Mouse (Mus musculus): Measurements from ENCODE around the gene Clip2. TPM values are rescaled to one million over a fixed set of nuclear protein-coding genes. Genes with fewer than 3 reads are reported as not detected.
A peak's percentile ranks its signal among the peaks of the same experiment; 100 is the strongest.

The Clip2 gene
- total and polyA plus RNA-seq, 3 experiments: 3.5 to 7.4 TPM; not detected in 1

DNA sequence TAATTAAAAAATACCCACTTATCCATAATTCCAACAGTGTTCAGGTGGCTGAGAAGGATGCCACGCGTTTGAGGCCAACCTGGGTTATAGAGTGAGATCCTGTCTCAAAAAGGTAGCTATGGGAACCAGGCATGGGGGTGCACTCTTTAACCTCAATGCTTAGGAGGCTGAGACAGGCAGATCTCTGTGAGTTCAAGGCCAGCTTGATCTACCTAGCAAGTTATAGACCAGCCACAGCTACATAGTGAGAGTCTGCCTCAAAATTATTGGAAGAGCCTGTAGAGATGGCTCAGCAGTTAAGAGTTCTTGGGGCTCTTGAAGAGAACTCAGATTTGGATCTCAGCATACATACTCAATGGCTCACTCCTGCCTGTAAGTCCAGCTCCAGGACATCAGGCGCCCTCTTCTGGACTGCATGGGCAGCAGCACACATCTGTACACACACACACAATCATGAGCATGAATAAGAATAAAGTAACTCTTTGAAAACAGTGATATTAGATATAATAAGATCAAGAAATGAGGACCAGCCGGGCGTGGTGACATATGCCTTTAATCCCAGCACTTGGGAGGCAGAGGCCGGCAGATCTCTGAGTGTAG, 77.1 kb downstream of the Clip2 start:
- Histone ChIP-seq H3K27ac (ENCODE audit: control insufficient read depth, low read depth, low read length) (no peak overlapping the region), H3K9me3 (replicated peaks; ENCODE audit: insufficient read depth, low read length) (no peaks in the 10 kb centered on the region), H3K4me1 (ENCODE audit: control insufficient read depth in 1 of 2, insufficient read depth in 2 of 2, low read length in 2 of 2) (no peaks in the 10 kb centered on the region), H3K4me3 (ENCODE audit: control insufficient read depth in 1 of 2, insufficient read depth in 1 of 2, low read depth in 2 of 2, low read length in 2 of 2) (no peak overlapping the region), H3K79me2 (ENCODE audit: control insufficient read depth, insufficient read depth, low read length, poor library complexity) (no peaks in the 10 kb centered on the region), H3K36me3 (ENCODE audit: control insufficient read depth in 1 of 2, insufficient read depth in 2 of 2, low read length in 2 of 2) (no peaks in the 10 kb centered on the region), H3K9ac (ENCODE audit: control insufficient read depth, low read depth, low read length, poor library complexity, severe bottlenecking) (no peak overlapping the region), H3K27me3 (ENCODE audit: control insufficient read depth in 1 of 2, insufficient read depth in 2 of 2, low read length in 2 of 2) (no peaks in the 10 kb centered on the region; a peak in 1 of 4 replicates)
- TF ChIP-seq USF1 (IDR thresholded peaks at IDR 0.05; ENCODE audit: low read depth, low read length): no peak
- no peak for TF ChIP-seq CHD1 (IDR thresholded peaks at IDR 0.05; ENCODE audit: low read depth, low read length)
- peak; percentile 40 for TF ChIP-seq SMC3 (IDR thresholded peaks at IDR 0.05; ENCODE audit: low read depth, low read length)
- no peak for TF ChIP-seq BHLHE40 (IDR thresholded peaks at IDR 0.05; ENCODE audit: borderline replicate concordance, low read depth, low read length)
- peak; percentile 26 to 56 (median 52); a peak in 5 of 6 replicates for TF ChIP-seq CTCF (IDR thresholded peaks at IDR 0.05 in 2 of 3, conservative IDR thresholded peaks at IDR 0.05 in 1 of 3; ENCODE audit: control insufficient read depth in 1 of 3, insufficient read depth in 1 of 3, low read depth in 2 of 3, low read length in 3 of 3, poor library complexity in 1 of 3, severe bottlenecking in 1 of 3)
- no peak for TF ChIP-seq MYC (IDR thresholded peaks at IDR 0.05; ENCODE audit: low read depth, low read length)
- TF ChIP-seq RAD21 (IDR thresholded peaks at IDR 0.05; ENCODE audit: low read depth, low read length): peak; percentile 31
- no peak for TF ChIP-seq MEF2A (IDR thresholded peaks at IDR 0.05; ENCODE audit: extremely low read depth, insufficient replicate concordance, low read depth, low read length, poor library complexity, severe bottlenecking)
- DNase-seq (ENCODE audit: low read depth, low spot score): no peak

DNA sequence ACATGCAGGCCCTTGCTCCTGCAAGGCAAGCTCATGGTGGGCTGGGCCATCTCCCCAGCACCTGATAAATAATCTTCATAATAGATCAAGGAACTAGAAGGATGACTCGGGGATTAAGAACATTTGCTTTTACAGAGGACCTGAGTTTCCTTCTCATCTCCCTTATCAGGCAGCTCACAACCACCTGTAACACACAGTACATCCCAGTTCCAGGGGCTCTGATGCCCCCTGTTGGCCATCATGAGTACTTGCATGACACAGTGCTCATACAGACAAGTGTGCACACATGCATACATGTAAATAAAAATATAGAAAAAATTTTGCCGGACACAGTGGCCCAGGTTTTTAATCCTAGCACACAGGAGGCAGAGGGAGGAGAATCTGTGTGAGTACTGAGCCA, 78.3 kb downstream of the Clip2 start:
- no peaks in the 10 kb centered on the region for H3K9me3 ChIP-seq (replicated peaks; ENCODE audit: insufficient read depth, low read length)
- no peaks in the 10 kb centered on the region for H3K36me3 ChIP-seq (ENCODE audit: control insufficient read depth in 1 of 2, insufficient read depth in 2 of 2, low read length in 2 of 2)
- DNase-seq (ENCODE audit: low read depth, low spot score): peak; percentile 72
- no peaks in the 10 kb centered on the region for H3K4me1 ChIP-seq (ENCODE audit: control insufficient read depth in 1 of 2, insufficient read depth in 2 of 2, low read length in 2 of 2)
- no peak for TF ChIP-seq NRF1 (IDR thresholded peaks at IDR 0.05; ENCODE audit: insufficient read depth, low read depth, low read length, poor library complexity, severe bottlenecking)
- no peak for TF ChIP-seq TBP (IDR thresholded peaks at IDR 0.05; ENCODE audit: low read depth, low read length)
- 0 out of 2 replicates have a peak, but pooled peaks have one; percentile 14 for TF ChIP-seq SIN3A (IDR thresholded peaks at IDR 0.05; ENCODE audit: low read length)
- TF ChIP-seq MAFK (IDR thresholded peaks at IDR 0.05; ENCODE audit: borderline replicate concordance, low read depth, low read length): no peak
- TF ChIP-seq ZC3H11A (IDR thresholded peaks at IDR 0.05; ENCODE audit: low read depth, low read length): peak; percentile 62
- no peak for TF ChIP-seq ZNF384 (IDR thresholded peaks at IDR 0.05; ENCODE audit: low read depth, low read length)
- TF ChIP-seq MAZ (IDR thresholded peaks at IDR 0.05; ENCODE audit: low read depth, low read length): no peak
- no peak for TF ChIP-seq ZMIZ1 (IDR thresholded peaks at IDR 0.05; ENCODE audit: low read depth, low read length)
- TF ChIP-seq POLR2A (IDR thresholded peaks at IDR 0.05; ENCODE audit: control insufficient read depth in 1 of 2, insufficient read depth in 1 of 2, low read depth in 1 of 2, low read length in 2 of 2, poor library complexity in 1 of 2): no peak
- peak; percentile 87 for TF ChIP-seq SMC3 (IDR thresholded peaks at IDR 0.05; ENCODE audit: low read depth, low read length)
- TF ChIP-seq RAD21 (IDR thresholded peaks at IDR 0.05; ENCODE audit: low read depth, low read length): peak; percentile 75
- no peak for TF ChIP-seq NELFE (IDR thresholded peaks at IDR 0.05; ENCODE audit: low read depth, low read length)
- no peak for TF ChIP-seq ZKSCAN1 (IDR thresholded peaks at IDR 0.05; ENCODE audit: low read depth, low read length)
- TF ChIP-seq POLR2AphosphoS5 (IDR thresholded peaks at IDR 0.05; ENCODE audit: borderline replicate concordance, low read depth, low read length): no peak
- peak; percentile 53; the same call in 1 of the 2 replicates for TF ChIP-seq GATA1 (IDR thresholded peaks at IDR 0.05; ENCODE audit: low read depth, low read length)
- no peak for TF ChIP-seq TCF12 (IDR thresholded peaks at IDR 0.05; ENCODE audit: low read depth, low read length)
- peak; percentile 75 to 88 (median 78) for TF ChIP-seq CTCF (IDR thresholded peaks at IDR 0.05 in 2 of 3, conservative IDR thresholded peaks at IDR 0.05 in 1 of 3; ENCODE audit: control insufficient read depth in 1 of 3, insufficient read depth in 1 of 3, low read depth in 2 of 3, low read length in 3 of 3, poor library complexity in 1 of 3, severe bottlenecking in 1 of 3)
- TF ChIP-seq USF1 (IDR thresholded peaks at IDR 0.05; ENCODE audit: low read depth, low read length): no peak
- TF ChIP-seq MYC (IDR thresholded peaks at IDR 0.05; ENCODE audit: low read depth, low read length): peak; percentile 56
- TF ChIP-seq MYB (IDR thresholded peaks at IDR 0.05; ENCODE audit: low read depth, low read length): no peak
- H3K9ac ChIP-seq (ENCODE audit: control insufficient read depth, low read depth, low read length, poor library complexity, severe bottlenecking): no peak overlapping the region
- no peak overlapping the region for H3K27ac ChIP-seq (ENCODE audit: control insufficient read depth, low read depth, low read length)
- H3K79me2 ChIP-seq (ENCODE audit: control insufficient read depth, insufficient read depth, low read length, poor library complexity): no peaks in the 10 kb centered on the region
- H3K4me3 ChIP-seq (ENCODE audit: control insufficient read depth in 1 of 2, insufficient read depth in 1 of 2, low read depth in 2 of 2, low read length in 2 of 2): no peak overlapping the region
- no peaks in the 10 kb centered on the region; a peak in 1 of 4 replicates for H3K27me3 ChIP-seq (ENCODE audit: control insufficient read depth in 1 of 2, insufficient read depth in 2 of 2, low read length in 2 of 2)

All from MEL (cell line).